Mouse (Mus musculus) embryonic fibroblast, embryonic 13.5 days (primary cell): Measurements from ENCODE around the gene Ppp1r15b. TPM values are rescaled to one million over a fixed set of nuclear protein-coding genes. Genes with fewer than 3 reads are reported as not detected.

ENCODE experiments used
- H3K27ac ChIP-seq: 2 replicates; pipeline ENCODE4 v1.5.1; 2012; ENCODE audit warnings: low read length, control low read depth, inconsistent platforms; ENCODE audit not compliant: insufficient read depth
- H3K4me1 ChIP-seq: 2 replicates; pipeline ENCODE4 v1.6.1; 2011; ENCODE audit warnings: low read length; ENCODE audit not compliant: control insufficient read depth, insufficient read depth
- H3K4me3 ChIP-seq: 2 replicates; pipeline ENCODE4 v1.5.1; 2011; ENCODE audit warnings: mild to moderate bottlenecking, control low read depth, low read length; ENCODE audit not compliant: insufficient read depth
- CTCF ChIP-seq: IDR thresholded peaks from 2 replicates; pipeline ENCODE4 v1.5.1; 2011; ENCODE audit warnings: mild to moderate bottlenecking, control low read depth, low read length, moderate library complexity, borderline replicate concordance; ENCODE audit not compliant: insufficient read depth
- POLR2A ChIP-seq: IDR thresholded peaks from 2 replicates; pipeline ENCODE4 v1.6.1; 2011; ENCODE audit warnings: low read depth, mild to moderate bottlenecking, control low read depth, low read length, moderate library complexity
- polyA plus RNA-seq: library from polyadenylated mRNA; stranded (reverse); fragments of >200 nt; gene quantifications from 2 replicates; pipeline ENCODE4 v1.2.4, GENCODE M21; 2011; ENCODE audit warnings: low read depth; ENCODE audit not compliant: missing spikeins, insufficient read length

The Ppp1r15b gene
- polyA plus RNA-seq = 55.8 and 63.3 TPM in 2 replicates

DNA sequence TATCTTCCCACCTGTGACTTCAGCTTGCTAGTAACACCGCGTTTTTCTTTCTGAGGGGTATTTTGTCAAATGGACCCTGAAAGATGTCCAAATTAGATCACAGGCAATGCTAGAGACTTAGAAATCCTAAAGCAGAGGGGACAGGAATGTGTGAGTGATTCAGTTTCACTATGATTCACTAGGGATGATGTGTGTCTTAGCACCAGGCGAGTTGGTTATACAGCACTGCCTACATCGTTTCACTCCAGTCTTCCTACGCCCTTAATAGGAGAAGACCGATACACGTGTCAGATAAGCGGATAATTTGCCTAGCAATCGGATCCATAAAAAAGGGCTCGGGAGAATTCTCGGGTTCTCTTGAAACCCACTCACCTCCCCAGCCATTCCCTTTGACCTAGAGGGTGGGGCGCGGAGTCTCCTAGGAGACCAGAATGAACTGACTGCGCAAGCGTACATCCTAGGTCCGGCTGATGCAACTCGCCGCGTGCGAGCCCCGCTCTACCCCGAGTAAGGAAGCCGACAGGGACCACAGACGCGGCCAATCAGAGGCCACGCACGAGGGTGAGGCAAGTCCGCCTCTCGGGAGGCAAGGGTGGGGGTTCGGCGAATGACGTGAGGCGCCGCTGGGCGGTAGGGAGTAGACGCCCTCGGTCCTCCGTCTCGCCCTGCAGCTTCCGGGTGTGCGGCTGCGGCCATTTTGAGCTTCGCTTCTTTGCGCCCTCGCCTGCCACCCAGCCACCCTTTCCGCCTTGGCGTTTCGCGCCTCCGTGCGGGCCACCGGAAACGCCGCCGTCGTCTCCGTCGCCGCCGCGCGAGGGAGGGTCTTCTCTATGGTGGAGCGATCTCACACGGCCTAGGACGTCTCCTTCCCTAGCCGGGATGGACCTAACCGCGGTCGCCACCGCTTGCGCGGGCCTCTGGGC lies at the start of gene Ppp1r15b:
Ppp1r15b (plus strand) TSS at position 506 of the 923 bp plus-strand sequence.
- peak within 1 kb of the TSS; percentile 99 for H3K27ac ChIP-seq
- peak; percentile 81 for TF ChIP-seq POLR2A
- TF ChIP-seq CTCF = no peak
- H3K4me1 ChIP-seq = no peaks in the 10 kb centered on the region
- peak within 1 kb of the TSS; percentile 92 for H3K4me3 ChIP-seq

DNA sequence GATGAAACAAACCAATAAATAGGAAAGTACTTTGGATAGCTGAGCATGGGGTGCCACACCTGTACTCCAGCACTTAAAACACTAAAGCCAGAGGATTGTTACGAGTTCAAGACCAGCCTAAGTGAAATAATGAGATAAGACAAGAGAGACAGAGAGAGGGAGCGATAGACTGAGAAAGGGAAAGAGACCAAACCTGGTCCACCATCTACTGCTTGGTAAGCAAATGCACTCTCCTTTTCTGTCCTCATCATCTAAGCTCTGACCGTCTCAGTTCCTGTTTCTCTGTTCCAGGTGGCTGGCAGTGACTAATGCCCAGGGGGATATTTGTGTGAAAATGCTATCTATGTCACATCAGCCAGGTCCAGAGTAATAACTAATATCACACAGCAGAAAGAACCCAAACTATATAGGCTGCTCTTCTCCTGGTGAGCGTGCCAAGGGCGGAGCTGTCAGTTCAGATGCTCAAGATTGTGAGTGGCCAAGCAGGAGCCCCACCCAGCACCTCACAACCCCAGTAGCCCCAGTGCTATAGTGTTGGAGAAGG lies 47.9 kb upstream of the Ppp1r15b start:
- TF ChIP-seq POLR2A (no peak), CTCF (no peak)
- H3K4me1 ChIP-seq = no peaks in the 10 kb centered on the region

DNA sequence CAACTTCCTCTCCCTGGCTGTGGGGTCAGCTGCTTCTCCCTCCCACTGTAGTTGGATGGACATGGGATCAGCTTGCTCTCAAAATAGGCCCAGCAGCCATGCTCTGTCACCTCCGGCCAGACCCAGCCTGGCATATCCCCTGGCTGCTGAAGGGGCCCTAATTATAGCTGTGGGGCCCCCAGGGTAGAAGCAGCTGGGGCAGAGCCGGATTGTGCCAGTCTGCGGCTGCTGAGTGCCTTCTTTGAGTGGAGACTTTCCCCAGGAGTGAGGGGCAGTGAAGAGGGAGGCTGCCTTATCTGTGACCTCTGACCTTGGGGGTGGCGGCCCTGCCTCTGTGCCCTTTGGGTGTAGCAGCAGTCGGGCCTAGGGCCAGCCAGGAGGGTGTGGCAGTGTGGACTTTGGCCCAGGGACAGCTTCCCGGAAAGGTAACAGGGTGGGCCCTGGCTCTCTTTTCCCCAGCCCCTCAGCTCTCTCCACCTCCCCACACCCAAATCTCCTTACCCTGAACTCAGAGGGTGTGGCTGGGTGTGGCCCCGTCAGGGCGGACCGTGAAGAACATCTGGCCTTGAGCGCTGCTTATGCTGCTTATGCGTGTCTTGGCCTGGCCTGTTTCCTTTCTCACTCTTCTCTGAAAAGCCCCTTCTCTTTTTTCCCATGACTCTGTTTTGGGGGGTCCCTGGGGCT lies 46.9 kb upstream of the Ppp1r15b start:
- Histone ChIP-seq H3K4me3 (no peak overlapping the region), H3K27ac (no peak overlapping the region), H3K4me1 (no peaks in the 10 kb centered on the region)
- TF ChIP-seq POLR2A (no peak), CTCF (no peak)

More for the DNA sequence above, 47.9 kb upstream of the Ppp1r15b start:
- no peak overlapping the region for H3K4me3 ChIP-seq
- no peak overlapping the region for H3K27ac ChIP-seq

DNA sequence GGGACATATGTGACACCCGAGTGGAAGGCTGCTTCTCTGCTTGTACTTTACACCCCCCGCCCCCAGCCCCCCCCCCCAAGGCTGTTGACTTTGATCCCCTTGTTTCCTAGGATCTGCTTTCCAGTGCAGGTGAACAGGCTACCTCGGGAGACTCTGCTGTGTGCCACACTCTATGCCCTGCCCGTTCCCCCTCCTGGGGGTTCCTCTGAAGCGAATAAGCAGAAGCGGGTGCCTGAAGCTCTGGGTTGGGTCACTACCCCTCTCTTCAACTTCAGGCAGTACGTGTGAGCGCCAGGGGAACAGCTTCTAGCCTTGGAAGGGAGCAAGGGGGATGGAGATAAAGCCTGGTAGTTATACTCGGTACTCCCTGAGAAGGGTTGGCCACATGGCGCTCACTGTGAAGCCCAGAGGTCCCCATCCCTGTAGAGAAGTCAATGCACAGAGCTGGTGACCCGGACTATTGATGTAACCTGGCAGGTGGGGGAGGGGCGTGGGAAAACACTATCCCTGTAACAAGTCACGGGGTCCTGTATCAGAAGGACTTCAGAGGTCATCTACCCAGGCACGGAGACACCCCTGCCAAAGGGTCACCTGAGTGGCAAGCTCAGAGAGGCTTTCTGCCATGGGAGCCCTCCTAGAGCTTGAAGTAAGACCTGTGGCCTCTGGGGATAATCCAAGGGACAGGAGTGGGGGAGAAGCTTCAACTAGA lies 46.1 kb upstream of the Ppp1r15b start:
- Histone ChIP-seq H3K4me3 (no peak overlapping the region), H3K4me1 (no peaks in the 10 kb centered on the region), H3K27ac (no peak overlapping the region)
- TF ChIP-seq CTCF (no peak), POLR2A (no peak)

DNA sequence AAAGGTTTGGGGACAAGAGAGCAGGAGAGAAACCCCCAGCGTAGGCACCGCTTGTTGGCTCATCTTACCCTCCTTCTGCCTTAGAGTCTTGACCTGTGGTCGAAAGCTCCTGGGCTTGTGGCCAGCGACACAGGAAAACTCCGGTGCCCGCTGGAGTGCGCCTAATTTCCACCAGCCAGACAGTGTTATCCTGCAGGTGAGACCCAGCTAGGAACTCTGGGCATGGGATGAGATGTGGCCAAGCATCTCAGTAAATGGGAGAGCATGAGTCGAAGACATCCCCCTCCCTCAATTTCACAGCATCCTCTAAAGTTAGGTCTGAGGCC lies 45.6 kb upstream of the Ppp1r15b start:
- H3K27ac ChIP-seq = no peak overlapping the region
- no peak overlapping the region for H3K4me3 ChIP-seq
- no peaks in the 10 kb centered on the region for H3K4me1 ChIP-seq
- TF ChIP-seq POLR2A = no peak
- TF ChIP-seq CTCF = no peak

DNA sequence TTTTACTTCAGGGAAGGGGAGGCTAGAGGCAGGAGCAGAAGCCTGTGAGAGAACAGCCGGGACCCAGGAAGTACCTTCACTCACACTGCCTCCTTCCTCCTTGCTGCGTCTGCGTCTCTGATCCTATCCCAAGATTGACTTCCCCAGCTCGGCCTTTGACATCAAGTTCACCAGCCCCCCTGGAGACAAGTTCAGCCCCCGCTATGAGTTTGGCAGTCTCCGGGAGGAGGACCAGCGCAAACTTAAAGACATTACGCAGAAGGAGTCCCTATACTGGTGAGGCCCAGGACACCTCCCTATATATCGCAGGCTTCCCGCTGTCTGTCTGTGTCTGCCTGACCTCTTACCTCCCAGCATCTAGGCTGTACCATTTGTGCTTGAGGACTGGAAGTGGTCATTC lies 44.1 kb upstream of the Ppp1r15b start:
- H3K27ac ChIP-seq = no peak overlapping the region
- TF ChIP-seq POLR2A (no peak), CTCF (no peak)
- no peaks in the 10 kb centered on the region for H3K4me1 ChIP-seq
- H3K4me3 ChIP-seq = no peak overlapping the region

DNA sequence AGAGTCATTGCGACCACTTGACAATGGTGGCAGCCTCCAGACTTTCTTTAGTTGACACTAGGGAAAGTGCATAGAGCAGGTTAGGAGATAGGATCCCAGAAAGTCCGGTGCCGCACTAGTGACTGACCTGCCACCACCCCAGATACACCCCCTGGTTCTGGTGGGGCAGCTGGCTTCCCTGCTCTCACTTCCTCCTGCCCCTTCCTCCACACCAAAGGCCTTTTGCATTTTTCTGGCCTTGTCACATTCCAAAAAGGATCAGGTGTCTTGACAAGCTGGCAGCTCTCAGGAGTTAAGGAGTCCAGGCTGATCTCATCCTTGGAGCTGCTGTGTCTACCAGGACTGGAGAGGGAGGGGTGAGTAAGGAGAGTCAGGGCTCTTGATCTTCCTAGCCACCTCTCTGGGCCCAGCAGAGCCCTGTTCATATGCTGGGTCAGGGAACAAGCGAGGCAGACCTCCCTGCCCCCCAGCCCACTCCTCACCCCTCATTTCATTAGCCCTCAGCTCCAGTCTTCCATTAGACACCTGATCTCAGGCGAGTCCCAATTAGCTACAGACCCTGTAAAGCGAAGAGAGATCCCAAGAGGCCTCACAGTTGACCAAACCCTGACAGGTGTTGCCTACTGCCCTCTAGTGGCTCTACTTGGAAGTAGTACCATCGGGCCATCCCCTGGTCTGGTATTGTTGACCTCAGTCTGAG lies 43.6 kb upstream of the Ppp1r15b start:
- no peak overlapping the region for H3K4me3 ChIP-seq
- no peaks in the 10 kb centered on the region for H3K4me1 ChIP-seq
- no peak overlapping the region for H3K27ac ChIP-seq
- TF ChIP-seq CTCF = peak; percentile 56; the same call in 1 of the 2 replicates
- no peak for TF ChIP-seq POLR2A

DNA sequence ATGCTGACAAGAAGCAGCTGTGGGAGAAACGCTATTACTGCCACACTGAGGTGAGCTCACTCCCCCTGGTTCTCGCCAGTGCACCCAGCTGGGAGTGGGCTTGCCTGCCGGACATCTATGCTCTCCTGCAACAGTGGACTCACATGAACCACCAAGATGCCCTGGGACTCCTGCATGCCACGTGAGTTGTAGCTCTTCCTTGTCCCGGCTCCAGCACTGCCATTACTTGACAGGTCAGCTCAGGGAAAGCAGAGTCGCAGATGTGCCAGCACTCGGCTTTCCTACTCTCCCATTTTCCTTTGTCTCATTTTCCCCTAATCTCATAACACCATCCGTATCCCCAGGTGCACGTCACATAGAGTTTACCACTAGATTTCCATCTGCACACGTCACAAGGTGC lies 42.7 kb upstream of the Ppp1r15b start:
- H3K4me3 ChIP-seq = no peak overlapping the region
- TF ChIP-seq CTCF (no peak), POLR2A (no peak)
- H3K4me1 ChIP-seq = no peaks in the 10 kb centered on the region
- no peak overlapping the region for H3K27ac ChIP-seq

DNA sequence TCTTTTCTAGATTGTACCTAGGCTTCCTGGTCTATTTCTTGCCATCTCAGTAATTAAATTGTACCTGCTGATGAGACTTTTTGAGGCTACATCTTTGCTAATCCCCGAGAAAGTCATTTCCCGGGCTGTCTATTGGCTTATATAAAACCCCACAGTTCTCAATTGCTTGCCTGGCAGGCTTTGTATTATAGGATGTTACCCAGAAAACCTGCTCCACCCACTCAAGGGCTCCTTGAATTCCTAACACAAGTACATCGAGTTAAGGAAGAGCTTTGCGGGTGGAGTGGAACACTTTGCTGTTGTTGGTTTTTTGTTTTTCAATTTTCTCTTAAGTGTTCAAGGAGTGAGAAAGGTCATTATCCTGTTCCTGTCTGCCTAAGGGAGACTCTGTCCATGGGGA lies 41.5 kb upstream of the Ppp1r15b start:
- Histone ChIP-seq H3K4me1 (no peaks in the 10 kb centered on the region), H3K27ac (no peak overlapping the region), H3K4me3 (no peak overlapping the region)
- TF ChIP-seq POLR2A (no peak), CTCF (no peak)
